Mouse (Mus musculus) ES-E14 (cell line): ENCODE results near the gene Cx3cr1.

Source experiments
- CHD2 ChIP-seq: IDR thresholded peaks from 2 replicates; pipeline ENCODE4 v1.6.1; 2014; ENCODE audit warnings: mild to moderate bottlenecking, low read depth, low read length, inconsistent platforms
- HCFC1 ChIP-seq: IDR thresholded peaks from 2 replicates; pipeline ENCODE4 v1.6.1; 2012; ENCODE audit warnings: low read length, inconsistent platforms, borderline replicate concordance; ENCODE audit not compliant: insufficient read depth
- MAFK ChIP-seq: IDR thresholded peaks from 2 replicates; pipeline ENCODE4 v1.6.1; 2014; ENCODE audit warnings: mild to moderate bottlenecking, low read depth, low read length, inconsistent platforms; ENCODE audit not compliant: insufficient read depth
- ZC3H11A ChIP-seq: IDR thresholded peaks from 2 replicates; pipeline ENCODE4 v1.6.1; 2012; ENCODE audit warnings: low read depth, mild to moderate bottlenecking, inconsistent platforms, low read length, borderline replicate concordance
- ZNF384 ChIP-seq: IDR thresholded peaks from 2 replicates; pipeline ENCODE4 v1.6.1; 2012; ENCODE audit warnings: low read depth, low read length, inconsistent platforms

DNA sequence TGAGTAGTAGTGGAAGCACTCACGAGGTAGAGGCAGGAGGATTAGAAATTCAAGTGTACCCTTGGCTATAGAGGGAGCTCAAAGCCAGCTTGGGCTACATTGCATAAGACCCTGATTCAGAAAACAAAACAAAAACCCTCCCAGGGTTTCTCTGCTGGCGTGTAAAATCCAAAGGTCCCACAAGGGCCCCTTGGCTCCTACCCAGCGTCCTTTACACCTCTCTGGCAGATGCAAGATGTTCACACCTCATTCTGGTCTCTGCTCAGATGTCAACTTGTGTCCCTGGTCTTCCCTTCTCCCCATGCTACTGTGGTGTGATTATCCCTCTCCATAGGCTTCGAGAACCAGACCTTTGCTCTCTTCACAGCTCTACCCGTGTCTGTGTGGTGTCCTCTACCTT lies 68.9 kb downstream of the Cx3cr1 start:
- TF ChIP-seq MAFK: no peak
- TF ChIP-seq ZNF384: no peak
- TF ChIP-seq ZC3H11A: no peak
- TF ChIP-seq HCFC1: no peak
- no peak for TF ChIP-seq CHD2
